Mouse (Mus musculus): Measurements from ENCODE around the gene Pepd.
"Not testable (repeated sequence)": the region's sequence is repeated elsewhere in the genome, so short reads cannot be mapped to it uniquely, and the experiment has no call there.

Gene Pepd

GRCm38 (mm10) chr7:34932631-34933030 lies 20.5 kb downstream of the Pepd start:
- in situ Hi-C loops (cut with MboI, MseI) = no loop called here

DNA sequence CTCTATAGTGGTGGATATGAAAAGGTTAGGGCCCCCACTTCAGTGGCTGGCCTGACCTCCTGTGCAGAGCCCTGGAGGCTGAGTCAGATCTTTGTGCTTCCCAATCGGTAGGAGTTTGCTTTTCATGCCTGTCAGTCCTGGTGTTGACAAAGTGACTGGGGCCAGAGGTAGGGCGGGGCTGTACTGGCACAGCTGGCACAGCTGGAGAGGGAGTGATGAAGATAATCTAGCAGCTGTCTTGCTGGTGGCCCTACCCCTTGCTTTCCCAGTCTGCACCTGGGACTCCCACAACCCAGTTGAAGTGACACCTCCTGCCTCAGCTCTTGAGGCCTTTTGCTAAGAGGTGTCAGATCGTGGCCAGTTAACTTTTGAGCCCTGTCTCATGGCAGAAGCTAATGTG lies 21.0 kb downstream of the Pepd start:
- in situ Hi-C loops (cut with MboI, MseI) = no loop called here

- in situ Hi-C loops (cut with MboI, MseI) = no loop called here
Measured at GRCm38 (mm10) chr7:34936347-34936746, 24.2 kb downstream of the Pepd start.

DNA sequence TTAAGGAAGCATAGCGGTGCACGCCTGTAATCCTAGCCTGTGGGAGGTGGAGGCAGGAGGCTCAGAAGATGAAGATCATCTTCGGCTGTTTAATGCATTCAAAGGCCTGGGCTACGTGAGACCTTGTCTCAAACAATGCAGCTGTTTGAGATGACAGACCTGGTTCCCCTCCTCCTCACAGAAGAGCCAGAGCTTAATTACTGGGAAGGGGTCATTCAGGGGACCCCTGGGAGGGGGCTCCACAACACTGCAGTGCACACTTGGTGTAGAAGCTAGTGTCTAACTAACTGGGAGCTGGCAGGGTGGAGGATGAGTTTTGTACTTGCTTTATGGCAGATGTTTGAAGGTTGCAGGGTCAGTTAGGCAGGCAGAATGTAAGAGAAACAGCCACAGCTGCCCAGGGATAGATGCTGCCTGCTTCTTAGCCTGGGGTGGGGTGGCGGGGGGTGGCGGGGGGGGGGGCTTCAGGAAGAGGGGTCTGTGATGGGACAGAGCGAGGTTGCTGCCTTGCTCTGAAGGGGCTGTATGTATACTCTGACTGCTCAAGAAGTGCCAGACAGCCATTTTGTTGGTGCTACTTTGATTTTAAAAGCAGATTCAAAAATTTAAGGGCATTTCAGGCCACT lies 26.6 kb downstream of the Pepd start:
- in situ Hi-C loops (cut with MboI, MseI) = no loop called here

DNA sequence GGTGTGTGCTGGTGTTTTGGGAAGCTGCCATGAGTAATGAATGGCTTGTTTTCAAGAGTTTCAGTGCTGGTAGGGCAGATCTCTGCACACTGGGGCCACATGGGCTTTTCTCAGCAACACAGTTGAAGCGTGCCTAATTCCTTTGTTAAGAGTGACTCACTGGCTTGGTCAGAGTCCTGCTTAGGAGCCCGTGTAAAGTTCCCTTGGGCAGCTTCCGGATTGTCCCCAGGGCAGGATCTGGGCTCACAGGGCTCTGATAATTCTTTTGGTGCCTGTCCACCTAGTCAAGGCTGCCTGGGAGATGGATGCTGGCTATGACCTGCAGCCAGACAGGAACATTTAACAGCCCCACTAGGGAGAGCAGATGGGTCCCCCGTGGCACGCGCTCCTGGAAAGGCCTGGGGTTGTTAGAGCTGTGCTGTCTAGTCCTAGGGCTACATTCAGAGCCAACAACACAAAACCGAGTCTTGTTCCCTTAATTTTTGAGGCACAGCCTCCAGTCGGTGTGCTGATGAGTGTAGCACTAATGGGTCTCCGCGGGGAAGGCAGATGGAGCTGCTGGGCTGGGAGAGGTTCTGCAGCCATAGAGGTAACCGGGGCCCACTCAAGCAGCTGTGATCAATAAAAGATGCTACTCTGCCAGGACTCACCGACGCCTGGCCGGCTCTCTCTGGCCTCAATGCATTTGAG lies 27.2 kb downstream of the Pepd start:
- in situ Hi-C loops (cut with MboI, MseI) = no loop called here

- in situ Hi-C loops (cut with MboI, MseI) = no loop called here
Measured at GRCm38 (mm10) chr7:34939952-34940312, 27.8 kb downstream of the Pepd start.

GRCm38 (mm10) chr7:34943581-34944123 lies 31.5 kb downstream of the Pepd start:
- in situ Hi-C loops (cut with MboI, MseI) = no loop called here

DNA sequence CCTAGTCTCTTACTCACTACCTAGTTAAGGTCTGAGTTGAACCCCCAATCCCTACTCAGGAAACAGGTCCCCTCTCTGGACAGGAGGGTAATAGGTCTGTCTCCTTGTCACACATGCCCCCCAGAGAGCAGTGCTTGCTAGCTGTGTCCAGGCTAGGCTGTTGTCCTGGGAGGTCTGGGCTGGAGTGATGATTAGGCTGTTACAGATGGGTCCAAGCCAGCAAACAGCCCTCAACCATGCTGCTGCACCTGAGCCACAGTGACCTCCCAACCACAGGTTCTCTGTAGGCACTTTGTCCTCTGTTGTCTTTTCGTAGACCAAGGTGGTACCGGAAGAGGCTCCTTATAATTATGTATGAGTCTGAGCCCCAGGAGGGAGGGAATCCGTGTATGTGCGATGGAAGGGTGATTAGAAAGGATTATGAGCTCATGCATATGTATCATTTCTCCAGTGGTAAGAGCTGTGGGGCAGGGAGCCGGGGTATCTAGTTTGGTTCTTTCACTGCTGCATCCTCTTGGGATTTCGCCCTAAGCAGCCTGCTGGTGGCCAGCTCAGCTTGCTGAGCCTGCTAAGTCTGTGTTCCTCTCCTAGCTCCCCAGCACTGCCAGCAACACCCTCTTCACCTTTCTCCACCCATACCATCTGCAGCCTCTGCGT lies 34.2 kb downstream of the Pepd start:
- in situ Hi-C loops (cut with MboI, MseI) = no loop called here

GRCm38 (mm10) chr7:34954548-34954947 lies 42.4 kb downstream of the Pepd start:
- in situ Hi-C loops (cut with MboI, MseI) = no loop called here

DNA sequence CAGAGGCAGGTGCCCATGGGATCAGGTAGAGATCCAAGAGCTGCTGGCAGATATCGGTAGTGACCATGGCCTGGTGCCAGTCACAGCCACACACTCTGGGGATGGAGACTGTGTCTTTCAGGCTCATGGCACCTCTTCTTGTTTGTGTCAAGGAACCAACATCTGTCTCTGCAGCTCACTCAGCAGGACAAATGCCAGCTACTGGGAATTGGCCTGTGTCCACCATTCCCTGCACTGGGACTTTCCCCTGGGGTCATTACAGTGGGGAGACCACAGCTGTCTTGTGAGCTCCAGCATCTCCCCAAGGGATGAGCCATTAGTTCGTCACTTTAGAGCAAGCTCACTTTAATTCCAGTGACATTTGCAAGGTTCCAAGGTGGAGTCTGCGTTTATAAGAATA lies 43.1 kb downstream of the Pepd start:
- in situ Hi-C loops (cut with MboI, MseI) = no loop called here

- in situ Hi-C loops (cut with MboI, MseI) = no loop called here
Measured at GRCm38 (mm10) chr7:34957138-34957537, 45.0 kb downstream of the Pepd start.

- in situ Hi-C loops (cut with MboI, MseI) = no loop called here
Measured at GRCm38 (mm10) chr7:34963889-34964645, 51.9 kb downstream of the Pepd start.

- in situ Hi-C loops (cut with MboI, MseI) = no loop called here
Measured at GRCm38 (mm10) chr7:34967362-34967761, 55.2 kb downstream of the Pepd start.

- in situ Hi-C loops (cut with MboI, MseI) = no loop called here
Measured at GRCm38 (mm10) chr7:34968749-34969433, 56.7 kb downstream of the Pepd start.

DNA sequence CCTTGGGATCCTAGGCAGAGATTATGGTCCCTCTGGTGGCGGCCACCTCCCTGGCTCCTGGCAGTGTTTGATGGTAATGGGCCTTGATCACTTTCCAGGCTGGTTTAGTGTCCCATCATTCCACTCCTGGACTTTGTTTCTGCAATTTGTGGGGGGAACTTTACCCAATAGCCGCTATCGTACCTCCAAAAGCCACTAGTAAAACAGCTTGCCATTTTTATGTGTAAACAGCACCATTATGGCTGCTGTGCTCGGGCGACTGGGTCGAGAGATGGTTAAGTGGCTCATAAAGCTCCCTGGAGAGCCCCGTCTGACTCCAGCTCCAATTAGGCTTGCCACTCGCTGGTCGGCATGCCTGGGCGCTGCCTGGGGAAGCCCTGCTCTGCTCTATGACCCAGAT lies 59.6 kb downstream of the Pepd start:
- in situ Hi-C loops (cut with MboI, MseI) = no loop called here

GRCm38 (mm10) chr7:34972990-34973440 lies 60.8 kb downstream of the Pepd start:
- in situ Hi-C loops (cut with MboI, MseI) = no loop called here

- in situ Hi-C loops (cut with MboI, MseI) = no loop called here
Measured at GRCm38 (mm10) chr7:34973877-34974276, 61.7 kb downstream of the Pepd start.

- in situ Hi-C loops (cut with MboI, MseI) = no loop called here
Measured at GRCm38 (mm10) chr7:34975913-34976312, 63.7 kb downstream of the Pepd start.

DNA sequence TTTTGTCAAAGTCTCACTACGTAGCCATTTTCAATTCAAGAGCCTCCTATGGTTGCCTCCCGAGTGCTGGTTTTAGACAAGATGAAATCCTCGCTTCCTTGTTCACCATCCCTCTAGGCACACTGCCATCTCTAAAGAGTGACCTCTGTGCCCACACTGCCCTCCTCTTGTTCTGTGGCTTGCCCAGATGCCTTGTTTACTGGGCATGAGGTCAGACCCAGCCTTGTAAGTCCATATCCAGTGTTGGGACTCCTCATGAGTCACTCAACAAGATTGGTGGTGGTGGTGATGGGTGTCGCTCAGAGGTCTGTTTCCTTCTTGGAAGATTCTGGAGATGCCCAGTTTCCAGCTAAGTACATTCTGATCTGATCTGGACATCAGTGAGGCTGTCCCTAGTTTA lies 65.2 kb downstream of the Pepd start:
- in situ Hi-C loops (cut with MboI, MseI) = no loop called here

GRCm38 (mm10) chr7:34981803-34982202 lies 69.6 kb downstream of the Pepd start:
- in situ Hi-C loops (cut with MboI, MseI) = no loop called here

DNA sequence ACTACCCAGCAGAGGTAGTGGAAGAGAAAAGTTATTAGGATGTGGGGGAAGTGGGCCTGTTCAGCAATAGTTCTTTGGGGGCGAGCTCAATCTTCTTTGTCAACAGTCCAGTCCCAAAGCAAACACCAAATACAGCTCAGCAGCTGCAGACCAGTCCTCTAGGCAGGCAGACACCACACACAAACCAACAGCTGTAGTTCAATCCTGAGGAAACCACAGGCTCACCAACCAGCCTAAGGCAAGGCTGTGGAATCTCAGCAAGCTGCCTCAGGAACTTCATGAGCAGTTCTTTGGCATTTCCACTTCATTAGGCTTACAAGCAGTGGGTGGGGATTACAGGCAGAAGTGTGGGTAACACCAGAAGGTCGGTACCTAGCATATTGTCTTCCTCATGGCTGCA lies 70.2 kb downstream of the Pepd start:
- in situ Hi-C loops (cut with MboI, MseI) = not testable (repeated sequence)
